Mouse (Mus musculus): Measurements from ENCODE around the gene Kcp.

- TF ChIP-seq CTCF (conservative IDR thresholded peaks at IDR 0.05; ENCODE audit: insufficient read depth, insufficient read length, low read depth, low read length) (no peak), POLR2A (IDR thresholded peaks at IDR 0.05; ENCODE audit: low read depth, low read length) (no peak)
Observed at GRCm38 (mm10) chr6:29463388-29463787, 44.4 kb downstream of the Kcp start.

Data from kidney, adult 2 months (tissue).